Mouse (Mus musculus) heart, adult 2 months (tissue): ENCODE data around the gene Nell2.

ENCODE experiments used
- CTCF ChIP-seq: fragments of 200-600 bp; IDR thresholded peaks from 2 replicates; pipeline ENCODE4 v1.8.1; 2022; ENCODE audit warnings: antibody characterized with exemption, mild to moderate bottlenecking, moderate library complexity
- EP300 ChIP-seq: fragments of 200-500 bp; IDR thresholded peaks from 2 replicates; pipeline ENCODE4 v1.6.1; 2011; ENCODE audit warnings: low read depth, low read length, control low read depth; ENCODE audit not compliant: insufficient read depth

DNA sequence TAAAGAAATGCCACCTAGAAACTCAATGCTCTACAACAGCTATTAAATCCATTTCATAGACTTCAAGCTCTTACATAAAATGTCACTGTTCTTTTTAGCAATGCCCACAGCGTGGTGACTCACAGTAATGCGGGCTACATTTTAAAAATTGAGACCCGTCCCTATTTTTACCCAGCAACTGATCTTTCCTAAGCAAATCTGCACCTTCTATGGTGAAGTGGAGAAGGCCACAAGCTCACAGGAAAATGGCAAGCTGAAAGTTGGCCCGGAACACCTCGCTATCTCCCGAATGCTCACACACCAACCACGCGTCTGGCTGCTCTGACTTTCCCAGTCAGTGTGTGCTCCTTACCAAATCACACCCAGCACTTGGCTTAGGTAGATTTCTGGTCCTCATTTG, 98.4 kb downstream of the Nell2 start:
- TF ChIP-seq CTCF (no peak), EP300 (no peak)
